Mouse (Mus musculus): Measurements from ENCODE around the gene Aggf1.

Aggf1 gene

GRCm38 (mm10) chr13:95332086-95332899 lies 42.9 kb downstream of the Aggf1 start:
- 68% methylated on average over 11 of the region's 11 CpGs for WGBS

- 71% methylated on average over 11 of the region's 11 CpGs for WGBS
Measured at GRCm38 (mm10) chr13:95330507-95330906, 44.6 kb downstream of the Aggf1 start.

- WGBS = 75% methylated on average over 11 of the region's 11 CpGs
Measured at GRCm38 (mm10) chr13:95328767-95329166, 46.4 kb downstream of the Aggf1 start.

- WGBS = 30% methylated on average over 5 of the region's 5 CpGs
Measured at GRCm38 (mm10) chr13:95327345-95327741, 47.8 kb downstream of the Aggf1 start.

- 40% methylated on average over 21 of the region's 21 CpGs for WGBS
Measured at GRCm38 (mm10) chr13:95326611-95327344, 48.4 kb downstream of the Aggf1 start.

GRCm38 (mm10) chr13:95325907-95326550 lies 49.1 kb downstream of the Aggf1 start:
- 14% methylated on average over 5 of the region's 5 CpGs for whole genome bisulfite sequencing

- WGBS = under 1% methylated on average over 63 of the region's 63 CpGs
Measured at GRCm38 (mm10) chr13:95325080-95325906, 49.9 kb downstream of the Aggf1 start.

- under 1% methylated on average over 22 of the region's 22 CpGs for WGBS
Measured at GRCm38 (mm10) chr13:95324626-95325079, 50.5 kb downstream of the Aggf1 start.

- 22% methylated on average over 15 of the region's 15 CpGs for WGBS
Measured at GRCm38 (mm10) chr13:95323950-95324625, 51.1 kb downstream of the Aggf1 start.

- 94% methylated on average over 6 of the region's 6 CpGs for WGBS
Measured at GRCm38 (mm10) chr13:95323400-95323799, 51.8 kb downstream of the Aggf1 start, which contains the start of gene Zbed3. Zbed3 (plus strand) TSS chr13:95323612.

- WGBS = 82% methylated on average over 4 of the region's 4 CpGs
Measured at GRCm38 (mm10) chr13:95320451-95320850, 54.7 kb downstream of the Aggf1 start.

GRCm38 (mm10) chr13:95319153-95319552 lies 56.0 kb downstream of the Aggf1 start:
- 73% methylated on average over 6 of the region's 6 CpGs for WGBS

- 31% methylated on average over 6 of the region's 6 CpGs for WGBS
Measured at GRCm38 (mm10) chr13:95312016-95312415, 63.1 kb downstream of the Aggf1 start.

GRCm38 (mm10) chr13:95307100-95307655 lies 68.0 kb downstream of the Aggf1 start:
- 77% methylated on average over 8 of the region's 8 CpGs for WGBS

- whole genome bisulfite sequencing = 74% methylated on average over 4 of the region's 4 CpGs
Measured at GRCm38 (mm10) chr13:95306596-95306995, 68.6 kb downstream of the Aggf1 start.
